Mouse (Mus musculus) heart, postnatal 14 days (tissue): ENCODE data around the gene Gm9508. TPM values are rescaled to one million over a fixed set of nuclear protein-coding genes. Genes with fewer than 3 reads are reported as not detected.
"Not testable (repeated sequence)": the region's sequence is repeated elsewhere in the genome, so short reads cannot be mapped to it uniquely, and the experiment has no call there.

Source experiments
- DNase-seq, 2 experiments: peaks; one replicate each; pipeline ENCODE4 v3.0.0; 2021 to 2022
- intact Hi-C: fragments of 180-260 bp; cut with DNase I; formaldehyde crosslinking; loops from one replicate; pipeline ENCODE4 v1.15.1; 2025
- long read RNA-seq, 2 experiments: library from polyadenylated mRNA; stranded (forward); transcript quantifications; one replicate each; pipeline ENCODE4 v2.0.0; 2021
- total RNA-seq, 2 experiments: library from RNA; stranded (reverse); gene quantifications; 2 replicates each; pipeline ENCODE4 v1.2.3; 2021

The Gm9508 gene
- not detected for total RNA-seq
- long read RNA-seq, experiment 1 = 0 reads
- long read RNA-seq, experiment 2 = 0 reads

- DNase-seq = no peak
- intact Hi-C loops = no loop called here
Measured at GRCm38 (mm10) chr10:77697133-77697532, at the start of gene Gm9508. Gene Gm9508 (minus strand): TSS chr10:77697233.

GRCm38 (mm10) chr10:77741924-77742688 lies 45.1 kb upstream of the Gm9508 start, which contains the start of gene Gm18596:
Gene Gm18596 (minus strand): TSS chr10:77742638.
- intact Hi-C loops, DNase-seq: not testable (repeated sequence)

DNA sequence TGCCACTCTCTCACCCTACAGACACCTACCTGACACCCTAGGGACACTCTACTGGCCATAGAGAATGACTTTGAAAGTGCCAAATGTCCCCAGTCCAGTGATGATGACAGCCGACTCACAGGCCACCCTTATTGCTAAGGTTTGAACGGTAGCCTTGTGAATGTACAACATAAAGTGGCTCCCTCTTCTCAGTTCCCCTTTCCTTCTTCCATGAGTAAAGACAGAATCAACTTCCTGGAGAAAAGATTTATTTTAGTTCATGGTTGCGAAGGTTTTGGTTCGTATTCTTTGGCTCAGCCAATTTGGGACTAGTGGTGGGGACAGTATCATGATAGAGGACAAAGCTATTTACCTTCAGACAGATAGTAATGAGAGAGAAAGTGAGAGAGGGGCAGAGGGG lies 41.9 kb upstream of the Gm9508 start:
- intact Hi-C loops = no loop called here
- DNase-seq = no peak

DNA sequence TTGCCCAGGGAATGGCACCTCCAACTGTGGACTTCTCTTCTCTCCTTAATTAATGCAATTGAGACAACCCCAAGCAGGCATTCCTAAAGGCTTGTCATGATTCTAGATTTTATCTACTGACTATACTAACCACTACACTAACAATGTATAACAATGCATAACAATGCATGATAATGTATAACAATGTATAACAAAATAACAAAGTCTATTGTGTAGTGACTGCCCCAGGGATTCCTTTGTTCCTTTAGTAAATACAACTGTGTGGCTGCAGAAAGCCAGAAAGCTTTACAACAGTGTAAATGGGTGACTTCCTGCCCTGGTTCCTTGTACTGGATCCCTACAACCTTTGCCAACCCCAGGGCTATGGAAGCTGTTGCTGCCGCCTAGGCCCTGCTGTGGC lies 38.9 kb upstream of the Gm9508 start:
- intact Hi-C loops = no loop called here
- DNase-seq = no peak

GRCm38 (mm10) chr10:77729241-77729640 lies 32.2 kb upstream of the Gm9508 start:
- peak in 1 of 2 experiments; percentile 10 for DNase-seq

DNA sequence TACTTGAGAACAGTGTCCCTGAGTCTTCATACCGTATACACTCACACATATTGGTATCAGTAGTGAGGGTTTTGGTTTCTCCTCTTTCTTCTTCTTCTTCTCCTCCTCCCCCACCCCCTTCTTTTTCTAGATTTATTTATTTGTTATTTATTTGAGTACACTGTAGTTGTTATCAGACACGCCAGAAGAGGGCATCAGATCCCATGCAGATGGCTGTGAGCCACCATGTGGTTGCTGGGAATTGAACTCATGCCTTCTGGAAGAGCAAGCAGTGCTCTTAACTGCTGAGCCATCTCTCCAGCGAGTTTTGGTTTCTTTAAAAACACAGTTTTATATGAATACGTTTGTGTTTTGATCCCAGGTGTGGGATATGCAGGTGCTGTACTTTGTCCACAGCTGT lies 31.2 kb upstream of the Gm9508 start:
- no peak for DNase-seq
- intact Hi-C loops = loop anchor here (5.0 kb wide), 2 partner anchors 96 to 154 kb away; no protein-coding TSS in a partner anchor

More at GRCm38 (mm10) chr10:77729241-77729640, 32.2 kb upstream of the Gm9508 start:
- intact Hi-C loops = loop anchor here (5.0 kb wide), 2 partner anchors 97 to 153 kb away; no protein-coding TSS in a partner anchor

DNA sequence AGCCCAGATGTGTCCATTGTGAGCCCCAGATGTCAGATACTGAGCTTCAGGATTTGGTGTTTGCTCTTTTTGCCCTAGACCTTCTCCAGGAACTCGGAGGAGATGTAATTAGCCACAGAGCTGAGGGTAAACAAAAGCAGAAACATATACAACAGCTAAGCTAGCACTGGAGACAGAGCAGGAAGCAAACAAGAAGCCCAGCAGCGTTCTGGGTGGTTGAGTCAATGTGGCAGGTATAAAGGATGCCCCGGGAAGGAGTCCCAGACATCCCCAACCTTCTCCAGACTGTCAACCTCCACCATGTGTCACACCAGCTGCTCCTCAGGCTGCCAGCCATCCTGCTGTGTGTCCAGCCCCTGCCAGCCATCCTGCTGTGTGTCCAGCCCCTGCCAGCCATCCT lies 29.2 kb upstream of the Gm9508 start, which contains the start of gene Gm10100:
Gene Gm10100, plus strand, starts transcription at position 301 of the 400 bp plus-strand sequence.
- DNase-seq = no peak
- intact Hi-C loops = loop anchor here (5.0 kb wide), 2 partner anchors 94 to 156 kb away; no protein-coding TSS in a partner anchor

GRCm38 (mm10) chr10:77724855-77725254 lies 27.8 kb upstream of the Gm9508 start:
- intact Hi-C loops = loop anchor here (5.0 kb wide), 2 partner anchors 93 to 157 kb away; no protein-coding TSS in a partner anchor
- no peak for DNase-seq

DNA sequence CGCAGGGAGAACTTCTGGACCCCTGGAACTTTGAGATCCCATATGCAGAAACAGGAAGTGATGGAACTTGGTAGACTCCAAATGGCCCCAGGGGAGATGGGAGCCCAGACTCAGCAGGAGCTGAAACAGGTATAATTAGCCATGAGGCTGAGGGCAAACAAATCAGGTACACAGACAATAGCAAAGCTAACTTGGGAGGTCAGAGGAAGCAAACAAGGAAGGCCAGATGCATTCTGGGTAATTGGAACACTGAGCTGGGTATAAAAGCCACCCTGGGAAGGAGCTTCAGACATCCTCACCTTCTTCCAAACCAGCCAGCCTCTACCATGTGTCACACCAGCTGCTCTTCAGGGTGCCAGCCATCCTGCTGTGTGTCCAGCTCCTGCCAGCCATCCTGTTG lies 23.3 kb upstream of the Gm9508 start, which contains the start of gene Krtap12-1:
Gene Krtap12-1, plus strand, starts transcription at position 301 of the 400 bp plus-strand sequence.
- DNase-seq, intact Hi-C loops: not testable (repeated sequence)

DNA sequence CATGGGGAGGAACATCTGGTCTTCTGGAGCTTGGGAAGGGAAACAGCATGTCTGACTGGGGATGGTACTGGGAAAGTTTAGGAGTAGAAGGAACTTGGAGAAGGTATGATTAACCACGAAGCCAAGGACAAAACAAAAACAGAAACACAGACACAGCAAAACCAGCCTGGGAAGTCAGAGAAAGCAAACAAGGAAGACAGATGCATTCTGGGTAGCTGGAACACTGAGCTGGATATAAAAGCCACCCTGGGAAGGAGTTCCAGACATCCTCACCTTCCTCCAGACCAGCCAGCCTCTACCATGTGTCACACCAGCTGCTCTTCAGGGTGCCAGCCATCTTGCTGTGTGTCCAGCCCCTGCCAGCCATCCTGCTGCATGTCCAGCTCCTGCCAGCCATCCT lies 18.5 kb upstream of the Gm9508 start, which contains the start of gene Gm10142:
Gene Gm10142, plus strand, starts transcription at position 301 of the 400 bp plus-strand sequence.
- intact Hi-C loops = no loop called here
- DNase-seq = no peak

- intact Hi-C loops = no loop called here
- DNase-seq = no peak
Measured at GRCm38 (mm10) chr10:77713734-77714133, 16.7 kb upstream of the Gm9508 start.

- DNase-seq, intact Hi-C loops: not testable (repeated sequence)
Measured at GRCm38 (mm10) chr10:77711157-77711556, 14.1 kb upstream of the Gm9508 start, which contains the start of gene Gm10024. Gene Gm10024 (plus strand): TSS chr10:77711457.

DNA sequence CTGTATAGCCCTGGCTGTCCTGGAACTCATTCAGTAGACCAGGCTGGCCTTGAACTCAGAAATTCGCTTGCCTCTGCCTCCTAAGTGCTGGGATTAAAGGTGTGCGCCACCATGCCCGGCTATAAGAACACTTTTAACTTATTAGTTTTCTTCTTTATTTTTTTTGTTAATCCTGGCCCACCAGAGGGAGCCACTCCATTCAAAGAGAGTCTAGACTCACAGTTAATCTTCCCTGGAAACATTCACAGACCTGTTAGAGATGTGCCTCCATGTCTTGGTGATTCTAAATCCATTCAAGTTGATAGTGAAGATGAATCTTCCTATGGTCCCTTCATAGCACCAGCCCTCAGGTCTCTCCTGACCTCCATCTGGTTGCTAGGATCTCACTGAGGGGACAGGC lies 12.8 kb upstream of the Gm9508 start:
- no peak for DNase-seq
- intact Hi-C loops = loop anchor here (10.0 kb wide), 1 partner anchor 165 kb away; no protein-coding TSS in a partner anchor

DNA sequence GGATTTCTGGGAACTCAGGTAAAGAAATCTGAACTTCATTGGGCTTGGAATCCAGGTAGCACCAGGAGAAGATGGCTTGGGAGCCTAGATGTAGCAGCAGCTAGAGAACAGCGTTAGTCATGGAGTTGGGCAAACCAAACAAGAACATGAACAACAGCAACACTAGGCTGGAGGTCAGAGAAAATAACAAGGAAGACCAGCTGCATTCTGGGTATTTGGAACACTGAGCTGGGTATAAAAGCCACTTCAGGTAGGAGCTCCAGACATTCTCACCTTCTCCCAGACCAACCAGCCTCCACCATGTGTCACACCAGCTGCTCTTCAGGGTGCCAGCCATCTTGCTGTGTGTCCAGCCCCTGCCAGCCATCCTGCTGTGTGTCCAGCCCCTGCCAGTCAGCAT lies 9.3 kb upstream of the Gm9508 start, which contains the start of gene Gm10272:
Gene Gm10272, plus strand, starts transcription at position 301 of the 400 bp plus-strand sequence.
- intact Hi-C loops = loop anchor here (10.0 kb wide), 1 partner anchor 168 kb away; no protein-coding TSS in a partner anchor
- DNase-seq = no peak

GRCm38 (mm10) chr10:77690356-77690807 lies 6.7 kb downstream of the Gm9508 start, which contains the start of gene Gm19402:
Gene Gm19402 (minus strand): TSS chr10:77690757.
- intact Hi-C loops, DNase-seq: not testable (repeated sequence)

DNA sequence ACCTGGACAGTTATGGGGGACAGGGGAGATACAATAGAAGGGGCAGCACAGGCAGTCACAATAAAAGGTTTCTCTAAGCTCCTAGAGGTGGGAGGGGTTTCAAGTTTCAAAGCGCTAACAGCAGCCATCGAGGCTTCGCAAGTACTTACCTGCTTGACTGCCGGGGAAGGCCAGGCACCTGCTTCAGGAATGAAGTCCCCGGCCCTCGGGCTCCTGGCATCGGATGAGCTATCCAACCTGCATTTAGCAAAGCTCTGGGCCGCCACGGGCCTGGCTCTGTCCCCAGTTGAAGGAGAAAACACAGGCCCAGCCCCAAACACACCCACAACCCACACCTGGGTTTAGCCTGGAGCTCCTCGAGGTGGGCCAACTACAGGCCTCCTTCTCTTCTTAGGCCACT lies 10.0 kb downstream of the Gm9508 start:
- DNase-seq = no peak
- intact Hi-C loops = no loop called here

DNA sequence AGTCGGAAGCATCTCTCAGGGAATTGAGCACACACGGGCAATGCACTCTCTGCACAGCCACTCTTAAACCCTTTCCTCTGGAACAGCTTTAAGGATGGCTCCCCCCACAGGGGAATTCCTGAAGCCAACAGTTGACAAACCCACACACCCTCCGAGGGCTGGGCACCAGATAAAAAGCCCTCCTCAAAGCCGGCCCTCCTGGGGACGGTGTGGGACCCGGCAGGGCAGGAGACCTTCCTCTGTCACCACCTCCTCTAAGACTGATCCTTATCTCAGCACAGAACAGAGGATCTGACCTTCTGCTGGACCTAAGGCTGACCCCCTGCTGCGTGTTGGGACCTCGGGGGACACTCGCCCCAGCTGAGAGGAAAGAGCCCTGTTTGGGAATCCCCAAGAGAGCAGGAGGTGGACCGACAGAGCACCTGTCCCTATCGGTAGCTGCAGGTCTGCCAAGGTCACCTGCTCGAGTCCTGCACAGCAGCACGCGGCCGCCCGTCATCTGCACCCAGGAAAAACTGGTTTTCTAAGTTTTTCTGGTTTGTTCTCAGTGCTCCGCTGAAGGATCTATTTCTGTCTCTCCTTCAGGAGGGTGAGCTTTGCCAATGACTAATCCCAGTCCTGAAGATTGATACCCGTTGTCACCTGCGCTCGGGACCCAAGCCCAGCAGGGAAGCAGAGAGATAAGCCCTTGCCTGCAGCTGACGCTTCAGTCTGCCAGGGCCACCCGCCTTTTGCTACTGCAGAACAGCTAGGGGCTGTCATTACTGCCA lies 11.0 kb downstream of the Gm9508 start, which contains the start of gene Tspear:
Gene Tspear, plus strand, starts transcription at position 675 of the 770 bp plus-strand sequence.
- intact Hi-C loops = no loop called here
- DNase-seq = no peak

DNA sequence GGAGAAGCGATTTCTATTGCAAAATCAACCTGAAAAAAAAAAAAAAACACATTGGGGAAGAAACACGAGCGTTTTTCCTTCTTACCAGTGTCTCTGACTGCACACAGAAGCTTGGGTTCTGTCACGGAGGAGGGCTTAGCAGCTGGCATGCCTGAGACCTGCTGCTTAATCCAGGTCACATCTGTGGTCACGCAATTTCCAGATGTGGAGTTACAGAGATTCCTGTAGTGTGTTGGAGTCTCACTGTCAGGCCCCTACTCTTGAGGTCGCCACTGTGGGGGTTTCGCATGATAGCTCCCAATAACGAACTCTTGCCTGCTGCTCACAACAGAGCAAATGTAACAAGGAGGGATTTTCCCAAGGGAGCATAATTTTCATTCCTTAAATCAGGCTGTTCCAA lies 12.9 kb downstream of the Gm9508 start:
- intact Hi-C loops = no loop called here
- DNase-seq = no peak

DNA sequence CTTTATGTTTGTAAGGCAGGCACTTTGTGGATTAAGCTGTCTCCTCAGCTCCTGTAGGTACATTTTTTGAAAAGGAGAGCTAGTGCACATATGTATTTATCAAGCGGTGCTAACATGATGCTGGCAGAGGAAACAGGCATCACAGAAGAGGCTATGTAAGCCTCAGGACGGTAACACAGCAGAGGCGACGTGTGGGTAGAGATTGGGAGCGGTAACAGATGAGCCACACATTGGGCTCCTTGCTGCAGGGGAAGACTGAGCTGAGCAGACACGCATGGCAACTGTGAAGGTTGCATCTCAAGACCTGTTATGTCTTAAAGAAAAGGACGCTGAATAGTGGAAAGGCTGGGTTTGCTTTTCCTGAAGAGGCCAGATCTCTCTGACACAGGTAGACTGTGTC lies 14.0 kb downstream of the Gm9508 start:
- DNase-seq = no peak
- intact Hi-C loops = no loop called here

- no peak for DNase-seq
- intact Hi-C loops = no loop called here
Measured at GRCm38 (mm10) chr10:77677562-77677961, 19.5 kb downstream of the Gm9508 start.
